ENCODE assay signal across 17 mouse cellular contexts in genomic region chr13:112330257-112330656, GRCm38 (mm10). TPM values are rescaled to one million over a fixed set of nuclear protein-coding genes. Genes with fewer than 3 reads are reported as not detected.
DNase-seq lines count a peak whose midpoint lies in the region; ATAC-seq lines count a peak whose summit lies in the region.
"Had no signal": no experiment of that assay in that cellular context is flagged by ENCODE, and none has a peak within 500 bp of the region (broad histone marks: within the 10 kb centered on the region; RNA-seq: fewer than 3 reads in every experiment).

No protein-coding gene starts in this region.

- no peak overlapping the region for H3K4me2 ChIP-seq in embryonic facial prominence, embryonic 12.5 days (replicated peaks)
- no peak overlapping the region for H3K4me2 ChIP-seq in kidney, embryonic 14.5 days (replicated peaks; ENCODE audit: low read depth, low read length)
- H3K4me2 ChIP-seq: heart, embryonic 12.5 days; liver, embryonic 13.5 days had no signal

- DNase-seq in embryonic facial prominence, embryonic 10.5 days (ENCODE audit: low spot score): no peak
- DNase-seq in kidney, adult 18-20 months: no peak
- DNase-seq in NIH3T3 (ENCODE audit: low read depth): peak; percentile 82
- peak; percentile 22 for DNase-seq in gonadal fat pad, adult 2 months (ENCODE audit: low read depth)
- no peak for DNase-seq in adrenal gland, postnatal 36 days
- DNase-seq in lung, adult 18-20 months: no peak
- DNase-seq: adrenal gland, postnatal 10 days; cerebellum, adult 11 months; cerebellum, postnatal 10 days; kidney, adult 9 months; liver, embryonic 13.5 days had no signal

- H3K9me3 ChIP-seq in embryonic facial prominence, embryonic 12.5 days: no peaks in the 10 kb centered on the region
- no peaks in the 10 kb centered on the region for H3K9me3 ChIP-seq in embryonic facial prominence, embryonic 10.5 days
- no peaks in the 10 kb centered on the region for H3K9me3 ChIP-seq in kidney, embryonic 14.5 days (ENCODE audit: control insufficient read depth, low read length)
- H3K9me3 ChIP-seq: heart, embryonic 12.5 days; liver, embryonic 13.5 days; midbrain, embryonic 12.5 days had no signal

- no peaks in the 10 kb centered on the region for H3K36me3 ChIP-seq in embryonic facial prominence, embryonic 12.5 days
- H3K36me3 ChIP-seq in embryonic facial prominence, embryonic 10.5 days (replicated peaks): no peaks in the 10 kb centered on the region
- H3K36me3 ChIP-seq in kidney, embryonic 14.5 days (ENCODE audit: control insufficient read depth, insufficient read depth, low read length): no peaks in the 10 kb centered on the region
- H3K36me3 ChIP-seq: heart, embryonic 12.5 days; liver, embryonic 13.5 days; midbrain, embryonic 12.5 days had no signal

- peaks cover 37% of the 10 kb centered on the region for H3K4me1 ChIP-seq in embryonic facial prominence, embryonic 12.5 days
- peaks cover 24% of the 10 kb centered on the region for H3K4me1 ChIP-seq in embryonic facial prominence, embryonic 10.5 days
- H3K4me1 ChIP-seq in kidney, embryonic 14.5 days (ENCODE audit: control insufficient read depth, insufficient read depth, low read length): peaks cover 17% of the 10 kb centered on the region
- H3K4me1 ChIP-seq: liver, embryonic 13.5 days had no signal

- no peak for ATAC-seq in embryonic facial prominence, embryonic 12.5 days (ENCODE audit: insufficient number of reproducible peaks, insufficient read depth, low FRiP score, low TSS enrichment)
- ATAC-seq in kidney, embryonic 14.5 days (ENCODE audit: low FRiP score, low TSS enrichment): no peak
- ATAC-seq: Patski had no signal

- peak overlapping the region; percentile 86 for H3K27ac ChIP-seq in embryonic facial prominence, embryonic 12.5 days
- H3K27ac ChIP-seq in embryonic facial prominence, embryonic 10.5 days (replicated peaks): no peak overlapping the region
- peak overlapping the region; percentile 57; the same call in 1 of the 2 replicates for H3K27ac ChIP-seq in kidney, embryonic 14.5 days (ENCODE audit: low read depth, low read length)
- H3K27ac ChIP-seq: liver, embryonic 13.5 days; macrophage had no signal

- no peak overlapping the region for H3K4me3 ChIP-seq in embryonic facial prominence, embryonic 12.5 days
- no peak overlapping the region for H3K4me3 ChIP-seq in embryonic facial prominence, embryonic 10.5 days
- H3K4me3 ChIP-seq in kidney, embryonic 14.5 days (ENCODE audit: low read length): no peak overlapping the region
- H3K4me3 ChIP-seq: heart, embryonic 12.5 days; liver, embryonic 13.5 days; midbrain, embryonic 12.5 days had no signal

- no peak overlapping the region for H3K9ac ChIP-seq in embryonic facial prominence, embryonic 12.5 days
- no peak overlapping the region for H3K9ac ChIP-seq in kidney, embryonic 14.5 days (ENCODE audit: low read depth, low read length)
- H3K9ac ChIP-seq: heart, embryonic 12.5 days; liver, embryonic 13.5 days; midbrain, embryonic 12.5 days had no signal

- no peaks in the 10 kb centered on the region for H3K27me3 ChIP-seq in embryonic facial prominence, embryonic 12.5 days
- no peaks in the 10 kb centered on the region for H3K27me3 ChIP-seq in embryonic facial prominence, embryonic 10.5 days (replicated peaks; ENCODE audit: low read depth, poor library complexity, severe bottlenecking)
- H3K27me3 ChIP-seq in kidney, embryonic 14.5 days (ENCODE audit: control insufficient read depth, insufficient read depth, low read length): no peaks in the 10 kb centered on the region
- H3K27me3 ChIP-seq: heart, embryonic 12.5 days; liver, embryonic 13.5 days; midbrain, embryonic 12.5 days; Patski had no signal

- 68% methylated on average over 6 of the region's 6 CpGs for WGBS in embryonic facial prominence, embryonic 12.5 days
- 94% methylated on average over 6 of the region's 6 CpGs for WGBS in embryonic facial prominence, embryonic 10.5 days
- 80% methylated on average over 6 of the region's 6 CpGs for WGBS in kidney, embryonic 14.5 days

RNA-seq across cellular contexts. Expression of gene Ankrd55, which starts 42.0 kb away (rescaled TPM):
- polyA plus RNA-seq in embryonic facial prominence, embryonic 12.5 days (2016; fragmentation: Nextera tagmentation; extraction: Ambion mirVana): 1.8 and 2.1 TPM in 2 replicates
- polyA plus RNA-seq in embryonic facial prominence, embryonic 10.5 days (2016; fragmentation: Nextera tagmentation; extraction: Ambion mirVana): 0.33 and 0.49 TPM in 2 replicates
- polyA plus RNA-seq in kidney, embryonic 14.5 days (2014; fragmentation: Nextera tagmentation; extraction: Ambion mirVana): 0.34 and 0.71 TPM in 2 replicates
- polyA plus RNA-seq in gonadal fat pad, adult 2 months (2012; rRNA removed): 0.11 and 0.15 TPM in 2 replicates
- 10 to 100 TPM in 1 of 2 experiments, under 1 TPM in 1; 0.46 to 22.1 TPM for total RNA-seq in adrenal gland, postnatal 36 days (2021)

Comparison
In these comparisons a context has a peak if more than half of its experiments do, and no peak if none do; other contexts are left out.
1. DNase-seq: peak in NIH3T3 (single experiment) and gonadal fat pad, adult 2 months (single experiment); none in embryonic facial prominence, embryonic 10.5 days (single experiment), kidney, adult 18-20 months (single experiment), adrenal gland, postnatal 36 days (0 of 2) and lung, adult 18-20 months (0 of 2).